Mouse (Mus musculus) midbrain, embryonic 11.5 days (tissue): ENCODE results near the gene Ubc. TPM values are rescaled to one million over a fixed set of nuclear protein-coding genes. Genes with fewer than 3 reads are reported as not detected.

ENCODE experiments used
- ATAC-seq: fragments of 200-750 bp; cut with Nextera tagmentation; 2 replicates; pipeline ENCODE4 v1.8.0; 2017; ENCODE audit warnings: moderate TSS enrichment, moderate library complexity; ENCODE audit not compliant: low FRiP score
- DNase-seq: peaks from one replicate; pipeline ENCODE4 v3.0.0; 2015; ENCODE audit warnings: low spot score; ENCODE audit errors: missing footprints
- H3K27ac ChIP-seq: fragments of 300-500 bp; sonication (generic); 2 replicates; pipeline ENCODE4 v1.5.1; 2014; ENCODE audit warnings: low read depth, low read length
- H3K27me3 ChIP-seq: fragments of 300-500 bp; sonication (generic); 2 replicates; pipeline ENCODE4 v1.6.1; 2014; ENCODE audit warnings: mild to moderate bottlenecking, low read length, moderate library complexity, mixed read lengths; ENCODE audit not compliant: control insufficient read depth, insufficient read depth
- H3K36me3 ChIP-seq: fragments of 300-500 bp; sonication (generic); 2 replicates; pipeline ENCODE4 v1.6.1; 2014; ENCODE audit warnings: mild to moderate bottlenecking, low read length, moderate library complexity, mixed read lengths; ENCODE audit not compliant: control insufficient read depth, insufficient read depth
- H3K4me1 ChIP-seq: fragments of 300-500 bp; sonication (generic); 2 replicates; pipeline ENCODE4 v1.6.1; 2014; ENCODE audit warnings: low read length; ENCODE audit not compliant: control insufficient read depth, insufficient read depth
- H3K4me2 ChIP-seq: fragments of 300-500 bp; sonication (generic); 2 replicates; pipeline ENCODE4 v1.6.1; 2014; ENCODE audit warnings: mild to moderate bottlenecking, moderate library complexity
- H3K4me3 ChIP-seq: fragments of 300-500 bp; sonication (generic); 2 replicates; pipeline ENCODE4 v1.5.1; 2014; ENCODE audit warnings: low read depth, low read length
- H3K9ac ChIP-seq: fragments of 300-500 bp; sonication (generic); 2 replicates; pipeline ENCODE4 v1.6.1; 2014; ENCODE audit warnings: low read length
- H3K9me3 ChIP-seq: fragments of 300-500 bp; sonication (generic); 2 replicates; pipeline ENCODE4 v1.6.1; 2016; ENCODE audit warnings: low read length; ENCODE audit not compliant: control insufficient read depth
- WGBS: fragments of 180-500 bp; shearing (Covaris S2); extraction: QIAGEN DNeasy Blood & Tissue Kit; methylation state at CpG from one replicate; pipeline ENCODE4 v1.1.7; 2014; 5-methylcytosine and 5-hydroxymethylcytosine counted together
- polyA plus RNA-seq: library from polyadenylated mRNA; unstranded; fragments of >200 nt; fragmentation: Nextera tagmentation; extraction: Ambion mirVana; gene quantifications from 2 replicates; pipeline ENCODE4 v1.2.1, GENCODE M21; 2014

The Ubc gene
- polyA plus RNA-seq, 1 experiment from 2014 or later, result 1,030 TPM

GRCm38 (mm10) chr5:125375871-125376270 lies 14.1 kb downstream of the Ubc start:
- H3K27me3 ChIP-seq, result no peaks in the 10 kb centered on the region
- no peaks in the 10 kb centered on the region for H3K36me3 ChIP-seq
- no peaks in the 10 kb centered on the region for H3K9me3 ChIP-seq
- 91% methylated on average over 2 of the region's 2 CpGs for WGBS
- no peak for DNase-seq
- ATAC-seq, result no peak
- H3K27ac ChIP-seq, result no peak overlapping the region
- H3K4me2 ChIP-seq, result no peak overlapping the region
- no peak overlapping the region for H3K9ac ChIP-seq
- H3K4me3 ChIP-seq, result no peak overlapping the region
- no peaks in the 10 kb centered on the region for H3K4me1 ChIP-seq

DNA sequence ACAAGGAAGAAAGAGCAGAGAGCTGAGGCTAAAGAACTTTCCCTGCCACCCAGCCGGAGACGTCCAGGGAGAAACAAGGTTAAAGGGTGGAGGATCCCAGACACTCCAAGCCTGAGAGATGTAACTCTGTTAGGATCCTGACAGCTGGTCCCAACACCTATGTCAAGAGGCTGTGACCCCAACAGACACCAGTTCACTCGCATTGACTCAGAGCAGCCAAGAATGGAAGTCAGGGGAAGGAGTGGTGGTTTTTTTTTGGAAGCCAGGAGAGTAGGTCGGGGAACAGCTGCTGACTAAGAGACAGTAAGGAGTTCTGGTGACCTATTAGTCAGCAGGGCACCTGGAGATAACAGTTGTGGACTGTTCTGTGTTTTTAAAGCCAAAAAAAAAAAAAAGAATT lies 18.0 kb downstream of the Ubc start:
- Histone ChIP-seq H3K4me2 (no peak overlapping the region), H3K9ac (no peak overlapping the region), H3K27me3 (no peaks in the 10 kb centered on the region), H3K36me3 (no peaks in the 10 kb centered on the region), H3K4me1 (no peaks in the 10 kb centered on the region), H3K9me3 (no peaks in the 10 kb centered on the region), H3K27ac (no peak overlapping the region), H3K4me3 (no peak overlapping the region)
- no peak for ATAC-seq
- 85% methylated on average over 4 of the region's 4 CpGs for WGBS
- DNase-seq, result no peak

GRCm38 (mm10) chr5:125370950-125371693 lies 18.9 kb downstream of the Ubc start:
- no peak overlapping the region for H3K9ac ChIP-seq
- no peaks in the 10 kb centered on the region for H3K9me3 ChIP-seq
- WGBS, result 77% methylated on average over 7 of the region's 7 CpGs
- no peak overlapping the region for H3K4me3 ChIP-seq
- no peaks in the 10 kb centered on the region for H3K4me1 ChIP-seq
- H3K27me3 ChIP-seq, result no peaks in the 10 kb centered on the region
- no peaks in the 10 kb centered on the region for H3K36me3 ChIP-seq
- ATAC-seq, result no peak
- no peak for DNase-seq
- no peak overlapping the region for H3K27ac ChIP-seq
- H3K4me2 ChIP-seq, result no peak overlapping the region

GRCm38 (mm10) chr5:125368568-125368967 lies 21.4 kb downstream of the Ubc start:
- no peak overlapping the region for H3K4me3 ChIP-seq
- WGBS, result 3% methylated on average over 4 of the region's 4 CpGs
- H3K9me3 ChIP-seq, result no peaks in the 10 kb centered on the region
- H3K9ac ChIP-seq, result no peak overlapping the region
- H3K36me3 ChIP-seq, result no peaks in the 10 kb centered on the region
- DNase-seq (peak; percentile 96), ATAC-seq (peak; percentile 42)
- H3K4me2 ChIP-seq, result no peak overlapping the region
- no peak overlapping the region for H3K27ac ChIP-seq
- no peaks in the 10 kb centered on the region for H3K4me1 ChIP-seq
- no peaks in the 10 kb centered on the region for H3K27me3 ChIP-seq

- H3K4me3 ChIP-seq, result no peak overlapping the region
- H3K27ac ChIP-seq, result no peak overlapping the region
- ATAC-seq (no peak), DNase-seq (no peak)
- no peaks in the 10 kb centered on the region for H3K27me3 ChIP-seq
- no peak overlapping the region for H3K4me2 ChIP-seq
- H3K9me3 ChIP-seq, result no peaks in the 10 kb centered on the region
- 78% methylated on average over 5 of the region's 5 CpGs for WGBS
- no peaks in the 10 kb centered on the region for H3K36me3 ChIP-seq
- no peaks in the 10 kb centered on the region for H3K4me1 ChIP-seq
- H3K9ac ChIP-seq, result no peak overlapping the region
Measured at GRCm38 (mm10) chr5:125368156-125368555, 21.8 kb downstream of the Ubc start.

DNA sequence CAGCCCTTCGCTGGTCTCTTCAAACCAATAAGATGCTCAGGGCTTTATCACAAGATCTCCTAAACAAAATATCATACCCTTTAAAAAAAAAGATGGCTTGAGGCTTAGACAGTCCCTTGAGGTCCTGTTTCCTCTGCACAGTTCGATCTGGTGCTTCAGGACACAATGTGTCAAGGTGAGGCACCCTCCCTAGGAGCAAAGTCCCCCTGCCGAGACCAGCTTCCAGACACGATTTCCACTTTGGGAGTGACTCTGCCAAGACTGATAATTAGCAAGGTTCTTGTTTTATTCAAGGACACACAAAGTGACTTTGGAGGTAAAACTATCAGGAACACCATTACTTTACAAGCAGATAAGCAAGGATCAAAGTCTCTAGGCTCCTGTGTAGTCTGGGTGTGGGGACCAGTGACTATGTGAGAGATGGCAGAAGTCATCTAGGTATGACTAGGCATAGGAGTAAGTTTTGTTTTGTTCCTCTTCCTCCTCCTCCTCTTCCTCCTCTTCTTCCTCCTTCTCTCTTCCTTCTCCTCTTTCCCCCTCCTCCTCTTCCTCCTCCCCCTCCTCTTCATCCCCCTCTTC lies 25.1 kb downstream of the Ubc start:
- H3K9ac ChIP-seq, result no peak overlapping the region
- H3K36me3 ChIP-seq, result no peaks in the 10 kb centered on the region
- DNase-seq (no peak), ATAC-seq (no peak)
- 82% methylated on average over 4 of the region's 4 CpGs for WGBS
- no peak overlapping the region for H3K4me3 ChIP-seq
- H3K27ac ChIP-seq, result no peak overlapping the region
- H3K9me3 ChIP-seq, result no peaks in the 10 kb centered on the region
- no peak overlapping the region for H3K4me2 ChIP-seq
- no peaks in the 10 kb centered on the region for H3K27me3 ChIP-seq
- no peaks in the 10 kb centered on the region; the same call in 1 of the 2 replicates for H3K4me1 ChIP-seq

- Histone ChIP-seq H3K27me3 (no peaks in the 10 kb centered on the region), H3K27ac (no peak overlapping the region), H3K9me3 (no peaks in the 10 kb centered on the region), H3K4me3 (no peak overlapping the region), H3K36me3 (no peaks in the 10 kb centered on the region), H3K9ac (no peak overlapping the region), H3K4me2 (no peak overlapping the region), H3K4me1 (no peaks in the 10 kb centered on the region; the same call in 1 of the 2 replicates)
- WGBS, result 83% methylated on average over 7 of the region's 7 CpGs
- ATAC-seq (no peak), DNase-seq (no peak)
Measured at GRCm38 (mm10) chr5:125363894-125364293, 26.1 kb downstream of the Ubc start.

GRCm38 (mm10) chr5:125360981-125361510 lies 29.0 kb downstream of the Ubc start:
- ATAC-seq (no peak), DNase-seq (no peak)
- Histone ChIP-seq H3K4me1 (no peaks in the 10 kb centered on the region; the same call in 1 of the 2 replicates), H3K27me3 (no peaks in the 10 kb centered on the region), H3K36me3 (no peaks in the 10 kb centered on the region), H3K4me2 (no peak overlapping the region), H3K9ac (no peak overlapping the region), H3K27ac (no peak overlapping the region), H3K9me3 (no peaks in the 10 kb centered on the region), H3K4me3 (no peak overlapping the region)
- WGBS, result 72% methylated on average over 16 of the region's 16 CpGs

DNA sequence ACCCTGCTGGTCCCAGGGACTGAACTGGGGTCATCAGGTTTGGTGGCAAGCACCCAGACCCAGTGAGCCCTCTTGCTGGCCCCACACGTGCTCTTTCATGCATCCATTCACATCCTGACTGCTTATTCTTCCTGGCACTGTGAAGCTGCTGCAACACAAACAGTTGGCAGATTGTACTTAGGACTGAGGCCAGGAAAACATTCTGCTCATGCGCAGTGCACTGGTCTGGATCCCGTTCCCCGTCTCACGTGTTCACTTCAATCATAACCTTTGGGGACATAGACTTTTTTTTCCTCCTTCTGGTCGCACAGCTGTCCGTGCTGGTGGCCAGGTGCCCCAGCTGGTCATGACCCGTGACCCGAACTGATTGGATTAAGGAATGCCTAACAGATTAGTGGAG lies 29.4 kb downstream of the Ubc start:
- no peaks in the 10 kb centered on the region for H3K36me3 ChIP-seq
- H3K9ac ChIP-seq, result no peak overlapping the region
- ATAC-seq (no peak), DNase-seq (no peak)
- H3K27ac ChIP-seq, result no peak overlapping the region
- no peak overlapping the region for H3K4me3 ChIP-seq
- WGBS, result 46% methylated on average over 9 of the region's 9 CpGs
- H3K4me2 ChIP-seq, result no peak overlapping the region
- H3K27me3 ChIP-seq, result no peaks in the 10 kb centered on the region
- H3K4me1 ChIP-seq, result no peaks in the 10 kb centered on the region; the same call in 1 of the 2 replicates
- H3K9me3 ChIP-seq, result no peaks in the 10 kb centered on the region
